Mouse (Mus musculus): Measurements from ENCODE around the gene Git2. TPM values are rescaled to one million over a fixed set of nuclear protein-coding genes. Genes with fewer than 3 reads are reported as not detected.
A peak's percentile ranks its signal among the peaks of the same experiment; 100 is the strongest.

The Git2 gene
- total RNA-seq, 1 experiment, result 29.8 TPM

DNA sequence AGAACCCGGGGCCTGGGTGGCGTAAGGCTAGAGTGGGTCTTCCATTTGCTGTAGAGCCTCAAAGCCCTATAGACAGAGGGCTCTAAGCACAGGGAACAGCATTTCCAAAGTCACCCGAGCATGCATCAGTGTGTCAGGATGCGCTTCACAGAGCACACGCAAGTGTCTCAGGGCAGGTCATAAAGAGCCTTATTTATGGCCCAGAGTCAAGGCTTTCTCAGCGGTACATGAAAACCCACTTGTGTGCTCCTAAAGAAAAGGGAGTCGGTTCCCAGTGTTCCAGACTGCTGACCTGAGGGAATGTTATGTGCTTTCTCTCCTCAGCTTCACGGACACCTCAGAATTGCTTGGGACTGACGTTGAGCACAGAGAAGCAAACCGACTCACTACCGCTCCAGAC, 54.5 kb downstream of the Git2 start:
- Histone ChIP-seq H3K4me1 (ENCODE audit: control insufficient read depth in 2 of 2, insufficient read depth in 2 of 2, low read length in 2 of 2, poor library complexity in 1 of 2) (peaks cover 0 to 5% of the 10 kb centered on the region in 2 experiments; a peak in 1 of 4 replicates), H3K27ac (ENCODE audit: insufficient read depth, low read depth, low read length, poor library complexity, severe bottlenecking) (no peak overlapping the region), H3K4me3 (ENCODE audit: insufficient read depth in 1 of 2, low read depth in 1 of 2, low read length in 2 of 2, poor library complexity in 1 of 2, severe bottlenecking in 1 of 2) (no peak overlapping the region), H3K9ac (ENCODE audit: insufficient read depth, low read depth, low read length, poor library complexity, severe bottlenecking) (no peak overlapping the region), H3K9me3 (ENCODE audit: control insufficient read depth, insufficient read depth, low read depth, low read length) (no peaks in the 10 kb centered on the region), H3K36me3 (ENCODE audit: control insufficient read depth, insufficient read depth, low read length, poor library complexity, severe bottlenecking) (peaks cover 51% of the 10 kb centered on the region)
- TF ChIP-seq HCFC1 (IDR thresholded peaks at IDR 0.05; ENCODE audit: borderline replicate concordance, insufficient read depth, low read length) (no peak), CHD2 (IDR thresholded peaks at IDR 0.05; ENCODE audit: low read depth, low read length) (no peak), ZNF384 (IDR thresholded peaks at IDR 0.05; ENCODE audit: low read depth, low read length) (no peak), ZC3H11A (IDR thresholded peaks at IDR 0.05; ENCODE audit: borderline replicate concordance, low read depth, low read length) (no peak), MAFK (IDR thresholded peaks at IDR 0.05; ENCODE audit: insufficient read depth, low read depth, low read length) (no peak)
- no peak for DNase-seq (ENCODE audit: low read depth, low spot score)
- in situ Hi-C loops (cut with MboI; ENCODE audit: low sequenced_read_pairs in 2 of 2, unreplicated experiment in 2 of 2), result no loop called here

DNA sequence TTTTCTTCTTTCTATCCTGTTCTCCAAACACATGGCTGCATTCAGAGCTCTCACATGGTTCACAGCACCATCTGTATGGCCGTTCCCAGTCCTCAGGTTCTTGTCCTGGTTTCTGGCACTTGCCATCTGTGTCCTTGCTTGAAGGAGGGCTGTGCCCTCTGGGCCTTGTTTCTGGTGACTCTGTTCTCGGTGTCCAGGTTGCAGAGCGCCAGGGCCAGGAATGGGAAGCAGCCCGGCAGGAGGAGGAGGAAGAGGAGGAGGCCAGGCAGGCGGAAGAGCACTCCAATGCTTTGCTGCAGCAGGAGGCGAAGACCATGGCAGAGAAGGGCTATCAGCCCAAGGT, 55.4 kb downstream of the Git2 start:
- Histone ChIP-seq H3K4me1 (ENCODE audit: control insufficient read depth in 2 of 2, insufficient read depth in 2 of 2, low read length in 2 of 2, poor library complexity in 1 of 2) (peaks cover 0 to 6% of the 10 kb centered on the region in 2 experiments; a peak in 1 of 4 replicates), H3K27ac (ENCODE audit: insufficient read depth, low read depth, low read length, poor library complexity, severe bottlenecking) (no peak overlapping the region), H3K4me3 (ENCODE audit: insufficient read depth in 1 of 2, low read depth in 1 of 2, low read length in 2 of 2, poor library complexity in 1 of 2, severe bottlenecking in 1 of 2) (no peak overlapping the region), H3K9me3 (ENCODE audit: control insufficient read depth, insufficient read depth, low read depth, low read length) (no peaks in the 10 kb centered on the region), H3K9ac (ENCODE audit: insufficient read depth, low read depth, low read length, poor library complexity, severe bottlenecking) (no peak overlapping the region), H3K36me3 (ENCODE audit: control insufficient read depth, insufficient read depth, low read length, poor library complexity, severe bottlenecking) (peaks cover 60% of the 10 kb centered on the region)
- TF ChIP-seq CHD2 (IDR thresholded peaks at IDR 0.05; ENCODE audit: low read depth, low read length) (no peak), ZNF384 (IDR thresholded peaks at IDR 0.05; ENCODE audit: low read depth, low read length) (no peak), MAFK (IDR thresholded peaks at IDR 0.05; ENCODE audit: insufficient read depth, low read depth, low read length) (no peak), ZC3H11A (IDR thresholded peaks at IDR 0.05; ENCODE audit: borderline replicate concordance, low read depth, low read length) (no peak), HCFC1 (IDR thresholded peaks at IDR 0.05; ENCODE audit: borderline replicate concordance, insufficient read depth, low read length) (no peak)
- DNase-seq (ENCODE audit: low read depth, low spot score), result no peak
- in situ Hi-C loops (cut with MboI; ENCODE audit: low sequenced_read_pairs in 2 of 2, unreplicated experiment in 2 of 2), result no loop called here

DNA sequence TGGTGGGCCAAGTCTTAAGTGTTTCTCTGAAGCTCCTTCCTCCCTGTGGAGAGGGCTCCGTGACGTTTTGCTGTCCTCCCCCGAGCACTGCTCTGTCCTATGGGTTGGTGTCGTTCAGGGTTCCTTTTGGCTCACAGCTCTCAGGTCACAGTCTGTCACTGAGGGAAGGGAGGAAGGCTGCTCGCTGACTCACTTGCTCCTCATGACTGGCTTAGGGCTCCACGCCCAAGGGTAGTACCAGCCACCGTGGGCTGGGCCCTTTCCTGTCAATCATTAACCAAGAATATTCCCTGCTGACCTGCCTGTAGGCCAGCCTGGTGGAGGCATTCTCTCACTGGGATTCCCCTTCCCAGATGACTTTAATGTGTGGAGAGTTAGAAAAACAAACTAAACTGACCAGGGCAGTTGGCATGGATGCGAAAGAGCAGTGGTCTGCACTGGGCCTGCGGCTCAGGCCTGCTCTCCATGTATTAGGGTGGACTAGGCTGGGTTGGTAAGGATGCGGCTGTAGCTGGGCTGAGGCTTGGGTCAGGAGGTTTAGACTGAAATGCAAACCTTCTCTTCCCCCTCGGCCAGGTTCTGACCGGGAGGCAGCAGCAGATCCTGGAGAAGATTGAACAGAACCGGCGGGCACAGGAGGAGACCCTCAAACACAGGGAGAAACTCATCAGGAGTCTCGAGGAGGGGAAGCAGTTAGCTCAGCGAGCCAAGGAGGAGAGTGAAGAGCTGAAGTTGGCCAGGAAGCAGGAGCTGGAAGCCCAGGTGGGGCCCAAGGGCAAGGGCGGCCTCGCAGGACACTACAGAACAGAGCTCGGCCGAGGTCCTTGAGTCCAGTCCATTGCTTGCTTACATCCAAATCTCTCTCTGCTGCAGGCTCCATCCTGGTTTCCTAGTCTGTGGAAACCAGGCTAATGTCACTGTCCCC, 56.1 kb downstream of the Git2 start:
- Histone ChIP-seq H3K27ac (ENCODE audit: insufficient read depth, low read depth, low read length, poor library complexity, severe bottlenecking) (no peak overlapping the region; the same call in 1 of the 2 replicates), H3K9ac (ENCODE audit: insufficient read depth, low read depth, low read length, poor library complexity, severe bottlenecking) (no peak overlapping the region), H3K9me3 (ENCODE audit: control insufficient read depth, insufficient read depth, low read depth, low read length) (no peaks in the 10 kb centered on the region), H3K4me3 (ENCODE audit: insufficient read depth in 1 of 2, low read depth in 1 of 2, low read length in 2 of 2, poor library complexity in 1 of 2, severe bottlenecking in 1 of 2) (no peak overlapping the region), H3K36me3 (ENCODE audit: control insufficient read depth, insufficient read depth, low read length, poor library complexity, severe bottlenecking) (peaks cover 66% of the 10 kb centered on the region), H3K4me1 (ENCODE audit: control insufficient read depth in 2 of 2, insufficient read depth in 2 of 2, low read length in 2 of 2, poor library complexity in 1 of 2) (peaks cover 0 to 6% of the 10 kb centered on the region in 2 experiments; a peak in 1 of 4 replicates)
- no peak for DNase-seq (ENCODE audit: low read depth, low spot score)
- in situ Hi-C loops (cut with MboI; ENCODE audit: low sequenced_read_pairs in 2 of 2, unreplicated experiment in 2 of 2), result no loop called here
- no peak for TF ChIP-seq ZNF384 (IDR thresholded peaks at IDR 0.05; ENCODE audit: low read depth, low read length)
- no peak for TF ChIP-seq CHD2 (IDR thresholded peaks at IDR 0.05; ENCODE audit: low read depth, low read length)
- TF ChIP-seq MAFK (IDR thresholded peaks at IDR 0.05; ENCODE audit: insufficient read depth, low read depth, low read length), result no peak
- no peak for TF ChIP-seq ZC3H11A (IDR thresholded peaks at IDR 0.05; ENCODE audit: borderline replicate concordance, low read depth, low read length)
- TF ChIP-seq HCFC1 (IDR thresholded peaks at IDR 0.05; ENCODE audit: borderline replicate concordance, insufficient read depth, low read length), result no peak

DNA sequence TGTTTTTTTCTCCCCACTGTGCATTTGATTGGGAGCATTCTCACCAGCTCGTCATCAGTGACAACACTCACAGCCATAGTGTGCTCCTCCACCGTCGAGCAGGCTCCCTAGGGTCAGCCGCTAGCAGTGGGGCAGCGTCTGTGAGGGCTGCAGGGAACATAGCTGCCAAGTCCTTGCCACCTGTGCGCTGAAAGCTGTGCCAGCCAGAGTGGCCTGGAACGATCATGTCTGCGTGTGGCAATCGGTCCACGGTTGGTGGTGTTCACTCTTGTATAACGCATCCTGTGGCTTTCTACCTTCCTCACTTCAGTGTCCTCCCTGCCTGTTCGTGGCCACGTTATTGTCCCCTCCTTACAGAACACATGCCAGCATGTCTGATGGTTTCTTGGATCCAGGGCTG, 56.8 kb downstream of the Git2 start:
- peak overlapping the region; percentile 13; the same call in 1 of the 2 replicates for H3K27ac ChIP-seq (ENCODE audit: insufficient read depth, low read depth, low read length, poor library complexity, severe bottlenecking)
- H3K4me1 ChIP-seq (ENCODE audit: control insufficient read depth in 2 of 2, insufficient read depth in 2 of 2, low read length in 2 of 2, poor library complexity in 1 of 2), result peaks cover 0 to 6% of the 10 kb centered on the region in 2 experiments; a peak in 1 of 4 replicates
- no peaks in the 10 kb centered on the region for H3K9me3 ChIP-seq (ENCODE audit: control insufficient read depth, insufficient read depth, low read depth, low read length)
- H3K4me3 ChIP-seq (ENCODE audit: insufficient read depth in 1 of 2, low read depth in 1 of 2, low read length in 2 of 2, poor library complexity in 1 of 2, severe bottlenecking in 1 of 2), result no peak overlapping the region
- peaks cover 70% of the 10 kb centered on the region for H3K36me3 ChIP-seq (ENCODE audit: control insufficient read depth, insufficient read depth, low read length, poor library complexity, severe bottlenecking)
- no peak overlapping the region for H3K9ac ChIP-seq (ENCODE audit: insufficient read depth, low read depth, low read length, poor library complexity, severe bottlenecking)
- DNase-seq (ENCODE audit: low read depth, low spot score), result no peak
- in situ Hi-C loops (cut with MboI; ENCODE audit: low sequenced_read_pairs in 2 of 2, unreplicated experiment in 2 of 2), result no loop called here
- TF ChIP-seq HCFC1 (IDR thresholded peaks at IDR 0.05; ENCODE audit: borderline replicate concordance, insufficient read depth, low read length) (no peak), ZNF384 (IDR thresholded peaks at IDR 0.05; ENCODE audit: low read depth, low read length) (no peak), MAFK (IDR thresholded peaks at IDR 0.05; ENCODE audit: insufficient read depth, low read depth, low read length) (no peak), ZC3H11A (IDR thresholded peaks at IDR 0.05; ENCODE audit: borderline replicate concordance, low read depth, low read length) (no peak)

Measured in ES-E14 (cell line).